Mouse (Mus musculus) neural tube, embryonic 15.5 days (tissue): ENCODE data around the gene Rae1. TPM values are rescaled to one million over a fixed set of nuclear protein-coding genes. Genes with fewer than 3 reads are reported as not detected.

ENCODE experiments used
- ATAC-seq: fragments of 200-750 bp; cut with Nextera tagmentation; 2 replicates; pipeline ENCODE4 v1.8.0; 2017; ENCODE audit warnings: mild to moderate bottlenecking, moderate TSS enrichment, moderate library complexity; ENCODE audit not compliant: low FRiP score
- H3K27ac ChIP-seq: fragments of 300-500 bp; sonication (generic); replicated peaks from 2 replicates; pipeline ENCODE4 v1.5.1; 2015; ENCODE audit warnings: mild to moderate bottlenecking, inconsistent platforms
- H3K27me3 ChIP-seq: fragments of 300-500 bp; sonication (generic); replicated peaks from 2 replicates; pipeline ENCODE4 v1.6.1; 2015; ENCODE audit warnings: inconsistent platforms
- H3K36me3 ChIP-seq: fragments of 300-500 bp; sonication (generic); 2 replicates; pipeline ENCODE4 v1.6.1; 2015; ENCODE audit warnings: inconsistent platforms
- H3K4me1 ChIP-seq: fragments of 300-500 bp; sonication (generic); 2 replicates; pipeline ENCODE4 v1.6.1; 2015; ENCODE audit warnings: inconsistent platforms
- H3K4me2 ChIP-seq: fragments of 300-500 bp; sonication (generic); 2 replicates; pipeline ENCODE4 v1.6.1; 2015; ENCODE audit warnings: inconsistent platforms, mild to moderate bottlenecking, moderate library complexity
- H3K4me3 ChIP-seq: fragments of 300-500 bp; sonication (generic); replicated peaks from 2 replicates; pipeline ENCODE4 v1.5.1; 2015; ENCODE audit warnings: mild to moderate bottlenecking, inconsistent platforms
- H3K9ac ChIP-seq: fragments of 300-500 bp; sonication (generic); replicated peaks from 2 replicates; pipeline ENCODE4 v1.6.1; 2015; ENCODE audit warnings: mild to moderate bottlenecking, inconsistent platforms
- H3K9me3 ChIP-seq: fragments of 300-500 bp; sonication (generic); replicated peaks from 2 replicates; pipeline ENCODE4 v1.6.1; 2016; ENCODE audit warnings: inconsistent platforms
- WGBS: fragments of 180-500 bp; shearing (Covaris S2); methylation state at CpG from one replicate; pipeline ENCODE4 v1.1.7; 2015; ENCODE audit warnings: mixed read lengths; 5-methylcytosine and 5-hydroxymethylcytosine counted together
- polyA plus RNA-seq: library from polyadenylated mRNA; unstranded; fragments of >200 nt; fragmentation: Nextera tagmentation; extraction: Ambion mirVana; gene quantifications from 2 replicates; pipeline ENCODE4 v1.2.1, GENCODE M21; 2015

The Rae1 gene
- polyA plus RNA-seq, 1 experiment from 2014 or later, result 109 TPM

GRCm38 (mm10) chr2:173020430-173020829 lies 20.5 kb downstream of the Rae1 start, which contains the start of gene Rbm38:
Gene Rbm38 (plus strand): TSS chr2:173020498.
- Histone ChIP-seq H3K9ac (peak within 1 kb of the TSS; percentile 14; the same call in 1 of the 2 replicates), H3K4me3 (peak within 1 kb of the TSS; percentile 91), H3K4me2 (peak within 1 kb of the TSS; percentile 92), H3K4me1 (peaks cover 56% of the 10 kb centered on the region), H3K9me3 (no peaks in the 10 kb centered on the region), H3K27ac (no peak within 1 kb of the TSS), H3K27me3 (peaks cover 28% of the 10 kb centered on the region), H3K36me3 (peaks cover 7% of the 10 kb centered on the region)
- no peak for ATAC-seq
- 34% methylated on average over 11 of the region's 11 CpGs for WGBS

- H3K27ac ChIP-seq, result peak overlapping the region; percentile 72
These were observed 21.7 kb downstream of the Rae1 start for GRCm38 (mm10) chr2:173021633-173022055.

DNA sequence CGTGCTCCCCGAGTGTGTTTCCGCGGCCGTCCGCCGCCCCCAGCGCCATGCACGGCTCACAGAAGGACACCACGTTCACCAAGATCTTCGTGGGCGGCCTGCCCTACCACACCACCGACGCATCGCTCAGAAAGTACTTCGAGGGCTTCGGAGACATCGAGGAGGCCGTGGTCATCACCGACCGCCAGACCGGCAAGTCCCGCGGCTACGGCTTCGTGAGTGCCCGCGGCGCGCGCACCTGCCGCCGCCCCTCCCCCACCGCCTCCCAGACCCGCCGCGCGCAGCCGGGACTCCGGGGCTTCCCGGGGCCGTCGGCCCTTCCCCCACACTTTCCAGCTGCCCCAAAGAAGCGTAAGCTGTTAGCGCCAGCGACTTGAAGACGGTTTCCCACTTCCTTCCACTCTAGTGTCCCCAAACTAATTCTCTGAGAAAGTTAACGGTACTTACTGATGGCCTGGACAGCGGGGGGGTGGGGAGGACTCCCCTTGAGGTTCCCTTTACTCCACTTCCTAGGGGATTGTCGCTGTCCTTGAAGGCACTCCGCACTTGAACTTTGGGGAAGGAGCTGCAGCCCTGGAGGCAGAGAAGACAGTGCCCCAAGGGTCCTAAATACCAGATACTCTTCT lies 22.3 kb downstream of the Rae1 start:
- Histone ChIP-seq H3K27ac (peak overlapping the region; percentile 72), H3K36me3 (no peaks in the 10 kb centered on the region), H3K4me3 (peak overlapping the region; percentile 91), H3K9ac (peak overlapping the region; percentile 76), H3K4me2 (peak overlapping the region; percentile 72), H3K9me3 (no peaks in the 10 kb centered on the region), H3K4me1 (peaks cover 70% of the 10 kb centered on the region), H3K27me3 (peaks cover 28% of the 10 kb centered on the region)
- under 1% methylated on average over 51 of the region's 51 CpGs for WGBS
- peak; percentile 56 for ATAC-seq

More at GRCm38 (mm10) chr2:173021633-173022055, 21.7 kb downstream of the Rae1 start:
- H3K4me3 ChIP-seq, result peak overlapping the region; percentile 91
- no peaks in the 10 kb centered on the region for H3K36me3 ChIP-seq
- H3K27me3 ChIP-seq, result peaks cover 28% of the 10 kb centered on the region
- ATAC-seq, result peak; percentile 88
- H3K4me2 ChIP-seq, result peak overlapping the region; percentile 72
- peaks cover 66% of the 10 kb centered on the region for H3K4me1 ChIP-seq
- under 1% methylated on average over 53 of the region's 54 CpGs for WGBS
- no peaks in the 10 kb centered on the region for H3K9me3 ChIP-seq
- peak overlapping the region; percentile 76 for H3K9ac ChIP-seq

DNA sequence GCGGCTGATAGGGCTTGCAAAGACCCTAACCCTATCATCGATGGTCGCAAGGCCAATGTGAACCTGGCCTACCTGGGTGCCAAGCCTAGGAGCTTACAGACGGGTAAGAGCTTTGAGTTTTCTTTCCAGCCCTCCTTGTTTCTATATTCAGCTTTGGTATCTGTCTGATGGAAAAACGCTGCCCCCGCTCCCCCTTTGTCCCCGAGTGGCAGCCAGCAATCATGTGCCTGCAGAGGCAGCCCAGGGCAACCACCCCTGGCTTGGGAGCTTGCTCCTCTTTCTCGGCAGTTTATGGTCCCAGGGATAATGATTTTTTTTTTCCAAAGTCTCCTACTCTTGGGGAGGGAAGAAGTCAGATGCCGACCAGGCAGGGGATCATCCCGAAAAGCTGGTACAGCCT lies 22.9 kb downstream of the Rae1 start:
- Histone ChIP-seq H3K27me3 (peaks cover 28% of the 10 kb centered on the region), H3K9me3 (no peaks in the 10 kb centered on the region), H3K4me2 (peak overlapping the region; percentile 72), H3K4me1 (peaks cover 73% of the 10 kb centered on the region), H3K4me3 (peak overlapping the region; percentile 91), H3K27ac (no peak overlapping the region), H3K9ac (peak overlapping the region; percentile 76), H3K36me3 (no peaks in the 10 kb centered on the region)
- WGBS, result 21% methylated on average over 10 of the region's 10 CpGs
- ATAC-seq, result no peak

DNA sequence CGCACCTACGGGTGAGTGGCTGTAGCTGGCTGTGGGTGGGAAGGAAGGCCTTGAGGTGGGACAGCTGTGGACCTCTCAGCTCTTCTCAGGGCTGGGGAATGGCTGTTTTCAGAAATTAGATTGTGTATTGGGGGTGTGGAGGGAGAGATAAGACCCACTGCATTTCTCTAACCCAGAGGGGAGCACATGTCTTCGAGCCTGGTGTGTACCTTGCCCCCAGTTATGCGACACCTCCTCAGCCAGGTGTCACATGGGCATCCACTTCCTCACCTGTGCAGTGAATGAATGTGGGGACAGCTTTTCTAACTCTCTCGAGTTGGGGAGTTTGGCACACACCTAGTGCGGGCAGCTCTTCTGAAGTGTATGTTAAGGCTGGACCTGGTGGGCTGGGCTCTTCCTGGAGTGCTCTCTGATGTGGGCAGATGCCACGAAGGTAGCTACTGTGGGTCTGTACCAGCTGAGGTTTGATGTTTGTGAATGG lies 23.5 kb downstream of the Rae1 start:
- Histone ChIP-seq H3K9me3 (no peaks in the 10 kb centered on the region), H3K27ac (no peak overlapping the region), H3K4me1 (peaks cover 73% of the 10 kb centered on the region), H3K4me3 (peak overlapping the region; percentile 91), H3K27me3 (peaks cover 26% of the 10 kb centered on the region), H3K9ac (0 out of 2 replicates have a peak overlapping the region, but pooled peaks have one; percentile 76), H3K36me3 (no peaks in the 10 kb centered on the region), H3K4me2 (peak overlapping the region; percentile 72)
- no peak for ATAC-seq
- WGBS, result 89% methylated on average over 7 of the region's 7 CpGs

DNA sequence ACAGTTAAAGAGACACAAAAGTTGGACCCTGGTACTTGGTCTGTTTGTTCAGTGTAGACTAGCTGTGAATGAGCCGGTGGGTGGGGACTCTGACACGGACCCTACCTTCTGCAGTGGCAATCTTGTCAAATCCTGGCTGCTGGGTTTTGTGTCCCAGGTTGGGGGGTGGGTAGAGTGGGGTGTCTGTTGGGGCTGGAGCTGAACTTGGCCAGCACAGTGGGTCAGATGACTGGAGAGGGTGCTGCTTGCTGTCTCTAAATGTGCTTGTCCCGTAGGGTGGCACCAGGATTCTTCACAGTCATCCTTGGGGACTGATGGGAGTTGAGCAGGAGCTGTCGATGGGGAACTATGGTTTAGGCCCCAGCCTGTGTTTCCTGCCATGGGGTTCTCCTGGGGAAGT lies 24.0 kb downstream of the Rae1 start:
- no peak overlapping the region for H3K9ac ChIP-seq
- H3K4me2 ChIP-seq, result peak overlapping the region; percentile 72; the same call in 1 of the 2 replicates
- H3K9me3 ChIP-seq, result no peaks in the 10 kb centered on the region
- H3K27ac ChIP-seq, result no peak overlapping the region
- H3K27me3 ChIP-seq, result peaks cover 21% of the 10 kb centered on the region
- 81% methylated on average over 4 of the region's 4 CpGs for WGBS
- H3K4me3 ChIP-seq, result no peak overlapping the region
- H3K4me1 ChIP-seq, result peaks cover 71% of the 10 kb centered on the region
- ATAC-seq, result no peak
- H3K36me3 ChIP-seq, result no peaks in the 10 kb centered on the region

- Histone ChIP-seq H3K4me2 (no peak overlapping the region), H3K36me3 (no peaks in the 10 kb centered on the region), H3K4me1 (peaks cover 67% of the 10 kb centered on the region), H3K9me3 (no peaks in the 10 kb centered on the region), H3K27ac (no peak overlapping the region), H3K4me3 (no peak overlapping the region), H3K27me3 (peaks cover 16% of the 10 kb centered on the region), H3K9ac (no peak overlapping the region)
- WGBS, result 67% methylated on average over 8 of the region's 8 CpGs
- no peak for ATAC-seq
These were observed 24.5 kb downstream of the Rae1 start for GRCm38 (mm10) chr2:173024392-173024791.

DNA sequence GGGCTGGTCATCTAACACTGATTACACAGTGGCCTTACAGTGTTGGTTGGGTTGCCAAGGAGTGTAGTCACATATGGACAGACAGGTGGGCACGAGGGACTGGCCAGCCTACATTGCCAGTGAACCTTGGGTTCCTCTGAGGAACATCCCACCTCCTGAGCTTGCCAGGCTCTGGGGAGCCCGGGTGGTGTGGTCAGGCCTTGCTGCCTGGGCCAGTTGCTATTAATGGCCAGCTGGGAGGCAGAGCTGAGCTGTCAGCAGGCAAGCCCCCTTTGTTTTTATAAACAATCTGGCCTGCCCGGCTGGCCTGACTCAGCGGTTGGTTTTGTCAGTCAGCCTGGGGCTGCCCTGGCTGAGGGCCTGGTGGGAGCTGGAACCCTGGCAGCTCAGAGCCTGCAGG lies 25.0 kb downstream of the Rae1 start:
- no peaks in the 10 kb centered on the region for H3K36me3 ChIP-seq
- no peaks in the 10 kb centered on the region for H3K9me3 ChIP-seq
- WGBS, result 24% methylated on average over 4 of the region's 4 CpGs
- H3K27ac ChIP-seq, result no peak overlapping the region
- H3K4me3 ChIP-seq, result no peak overlapping the region
- no peak overlapping the region; the same call in 1 of the 2 replicates for H3K4me2 ChIP-seq
- H3K4me1 ChIP-seq, result peaks cover 61% of the 10 kb centered on the region
- no peak overlapping the region for H3K9ac ChIP-seq
- peaks cover 11% of the 10 kb centered on the region for H3K27me3 ChIP-seq
- ATAC-seq, result no peak

- Histone ChIP-seq H3K9ac (no peak overlapping the region), H3K36me3 (0 out of 2 replicates have a peak, but pooled peaks cover 4% of the 10 kb centered on the region), H3K4me1 (peaks cover 54% of the 10 kb centered on the region), H3K4me3 (no peak overlapping the region), H3K27ac (no peak overlapping the region), H3K4me2 (no peak overlapping the region), H3K27me3 (no peaks in the 10 kb centered on the region), H3K9me3 (no peaks in the 10 kb centered on the region)
- ATAC-seq, result no peak
- 86% methylated on average over 5 of the region's 5 CpGs for WGBS
These were observed 26.4 kb downstream of the Rae1 start for GRCm38 (mm10) chr2:173026286-173026685.

DNA sequence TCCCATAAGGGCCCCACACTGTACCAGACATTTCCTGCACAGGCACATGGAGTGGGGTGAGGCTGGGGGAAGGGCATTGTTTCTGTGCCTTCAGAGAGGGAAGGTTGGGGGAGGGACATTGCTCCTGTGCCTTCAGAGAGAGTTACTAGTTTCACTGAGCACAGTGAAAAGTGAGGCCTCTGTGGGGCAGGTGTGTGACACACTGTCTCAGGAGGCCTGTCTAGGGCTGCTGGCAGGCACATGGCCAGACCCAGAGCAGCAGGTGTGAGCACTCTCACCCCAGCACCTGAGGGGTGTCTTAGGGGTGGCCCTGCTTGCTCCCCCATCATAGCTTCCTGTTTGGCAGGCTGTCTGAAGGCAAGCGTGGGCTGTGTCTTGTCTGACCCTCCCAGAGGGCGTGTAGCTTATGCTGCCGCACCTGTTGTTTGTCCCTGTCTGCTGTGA lies 26.8 kb downstream of the Rae1 start:
- no peak overlapping the region for H3K27ac ChIP-seq
- H3K9me3 ChIP-seq, result no peaks in the 10 kb centered on the region
- no peaks in the 10 kb centered on the region for H3K27me3 ChIP-seq
- WGBS, result 73% methylated on average over 3 of the region's 3 CpGs
- H3K36me3 ChIP-seq, result 0 out of 2 replicates have a peak, but pooled peaks cover 8% of the 10 kb centered on the region
- no peak for ATAC-seq
- no peak overlapping the region for H3K4me2 ChIP-seq
- H3K4me1 ChIP-seq, result peaks cover 50% of the 10 kb centered on the region
- no peak overlapping the region for H3K9ac ChIP-seq
- H3K4me3 ChIP-seq, result no peak overlapping the region

GRCm38 (mm10) chr2:173027169-173027823 lies 27.4 kb downstream of the Rae1 start:
- ATAC-seq, result no peak
- WGBS, result 95% methylated on average over 6 of the region's 6 CpGs
- peaks cover 49% of the 10 kb centered on the region for H3K4me1 ChIP-seq
- H3K9me3 ChIP-seq, result no peaks in the 10 kb centered on the region
- no peak overlapping the region for H3K9ac ChIP-seq
- no peaks in the 10 kb centered on the region for H3K27me3 ChIP-seq
- H3K36me3 ChIP-seq, result 0 out of 2 replicates have a peak, but pooled peaks cover 14% of the 10 kb centered on the region
- H3K27ac ChIP-seq, result no peak overlapping the region
- no peak overlapping the region for H3K4me2 ChIP-seq
- H3K4me3 ChIP-seq, result no peak overlapping the region
